25 mouse cellular contexts compared by ENCODE assay signal in the genomic region with DNA sequence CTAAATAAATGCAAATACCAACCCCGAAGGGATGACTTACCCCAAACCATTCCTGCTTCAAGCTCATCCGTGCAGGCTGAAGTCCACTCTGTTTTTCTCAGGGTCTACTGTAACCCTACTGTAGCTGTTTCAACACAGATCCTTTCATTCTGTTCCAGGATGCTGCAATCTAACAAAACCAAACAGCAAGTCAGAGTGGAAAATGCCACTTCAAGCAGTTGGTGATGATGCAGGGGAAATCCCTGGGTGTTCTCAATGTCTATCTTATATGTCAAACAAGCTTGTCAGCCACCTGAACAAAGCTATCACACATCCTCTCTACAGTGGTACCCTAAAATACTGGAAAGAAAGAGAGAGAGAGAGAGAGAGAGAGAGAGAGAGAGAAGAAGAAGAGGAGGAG.
A peak's percentile ranks its signal among the peaks of the same experiment; 100 is the strongest.
DNase-seq lines count a peak whose midpoint lies in the region; ATAC-seq and TF ChIP-seq lines count a peak whose summit lies in the region.
"Had no signal": no experiment of that assay in that cellular context is flagged by ENCODE, and none has a peak within 500 bp of the region (broad histone marks: within the 10 kb centered on the region; RNA-seq: fewer than 3 reads in every experiment).

No protein-coding gene starts in this region.

- 85% methylated on average over 2 of the region's 2 CpGs for WGBS in thymus, adult 2 months
- 92% methylated on average over 2 of the region's 2 CpGs for WGBS in hindbrain, embryonic 12.5 days

- intact Hi-C loops in heart, postnatal 10 days (cut with DNase I): no loop called here

- H3K4me3 ChIP-seq in thymus, adult 2 months (ENCODE audit: control insufficient read depth, insufficient read depth, low read length): no peak overlapping the region
- H3K4me3 ChIP-seq in hindbrain, embryonic 12.5 days: no peak overlapping the region
- H3K4me3 ChIP-seq: embryonic facial prominence, embryonic 12.5 days; forebrain, embryonic 12.5 days; heart, embryonic 15.5 days; left cerebral cortex, adult 2 months; midbrain, embryonic 12.5 days; neural tube, embryonic 13.5 days had no signal

- no peak for TF ChIP-seq CTCF in thymus, adult 2 months (IDR thresholded peaks at IDR 0.05; ENCODE audit: borderline replicate concordance, control insufficient read depth, extremely low read depth, insufficient read depth, low read length, poor library complexity)

- no peak overlapping the region for H3K9ac ChIP-seq in hindbrain, embryonic 12.5 days
- H3K9ac ChIP-seq: embryonic facial prominence, embryonic 12.5 days; forebrain, embryonic 12.5 days; heart, embryonic 15.5 days; midbrain, embryonic 12.5 days; neural tube, embryonic 13.5 days had no signal

- H3K27ac ChIP-seq in thymus, adult 2 months (ENCODE audit: control insufficient read depth, insufficient read depth, low read length): no peak overlapping the region
- no peak overlapping the region for H3K27ac ChIP-seq in hindbrain, embryonic 12.5 days
- H3K27ac ChIP-seq: embryonic facial prominence, embryonic 12.5 days; forebrain, embryonic 12.5 days; heart, embryonic 15.5 days; kidney, postnatal 0 days; left cerebral cortex, adult 2 months; midbrain, embryonic 12.5 days; neural tube, embryonic 13.5 days had no signal

- H3K36me3 ChIP-seq in thymus, adult 2 months (ENCODE audit: control insufficient read depth, insufficient read depth, low read length): no peaks in the 10 kb centered on the region
- no peaks in the 10 kb centered on the region for H3K36me3 ChIP-seq in hindbrain, embryonic 12.5 days
- H3K36me3 ChIP-seq: embryonic facial prominence, embryonic 12.5 days; forebrain, embryonic 12.5 days; heart, embryonic 15.5 days; midbrain, embryonic 12.5 days; neural tube, embryonic 13.5 days had no signal

- no peaks in the 10 kb centered on the region for H3K9me3 ChIP-seq in hindbrain, embryonic 12.5 days (replicated peaks)
- H3K9me3 ChIP-seq: embryonic facial prominence, embryonic 12.5 days; forebrain, embryonic 12.5 days; G1E; heart, embryonic 15.5 days; midbrain, embryonic 12.5 days; neural tube, embryonic 13.5 days had no signal

- TF ChIP-seq POLR2A in thymus, adult 2 months (IDR thresholded peaks at IDR 0.05; ENCODE audit: control insufficient read depth, extremely low read depth, insufficient read depth, low read length, poor library complexity): no peak

- no peak overlapping the region for H3K4me2 ChIP-seq in hindbrain, embryonic 12.5 days (replicated peaks)
- H3K4me2 ChIP-seq: embryonic facial prominence, embryonic 12.5 days; forebrain, embryonic 12.5 days; heart, embryonic 15.5 days; midbrain, embryonic 12.5 days; neural tube, embryonic 13.5 days had no signal

- DNase-seq in thymus, adult 2 months: peak; percentile 27
- DNase-seq in thymus, postnatal 4 days: no peak
- DNase-seq in CD4-positive, CD25-positive, alpha-beta regulatory T cell, adult 2 months (ENCODE audit: low read depth, low spot score): peak; percentile 76
- no peak for DNase-seq in retina, postnatal 1 day
- no peak for DNase-seq in heart, postnatal 10 days
- DNase-seq: adrenal gland, adult 8-10 months; cerebellum, adult 18-20 months; cerebellum, postnatal 14 days; gastrocnemius, postnatal 25 days; heart, postnatal 4 days; kidney, adult 18-20 months; lung, adult 2 months; lung, postnatal 14 days had no signal

- H3K4me1 ChIP-seq in thymus, adult 2 months (replicated peaks; ENCODE audit: control insufficient read depth, insufficient read depth, low read length): peaks cover 9% of the 10 kb centered on the region
- no peaks in the 10 kb centered on the region for H3K4me1 ChIP-seq in hindbrain, embryonic 12.5 days
- H3K4me1 ChIP-seq: embryonic facial prominence, embryonic 12.5 days; midbrain, embryonic 12.5 days had no signal

- no peaks in the 10 kb centered on the region for H3K27me3 ChIP-seq in thymus, adult 2 months (ENCODE audit: control insufficient read depth, insufficient read depth, low read length)
- H3K27me3 ChIP-seq in hindbrain, embryonic 12.5 days: no peaks in the 10 kb centered on the region
- H3K27me3 ChIP-seq: embryonic facial prominence, embryonic 12.5 days; forebrain, embryonic 12.5 days; heart, embryonic 15.5 days; neural tube, embryonic 13.5 days; Patski had no signal

- ATAC-seq in granulocyte monocyte progenitor cell, adult 5-6 weeks (replicated peaks; ENCODE audit: poor library complexity, severe bottlenecking): 0 out of 2 replicates have a peak, but pooled peaks have one; percentile 17
- no peak for ATAC-seq in hindbrain, embryonic 12.5 days (ENCODE audit: low FRiP score)
- ATAC-seq: hindbrain, embryonic 16.5 days; Patski had no signal

Comparison
In these comparisons a context has a peak if more than half of its experiments do, and no peak if none do; other contexts are left out.
1. DNase-seq: peak in thymus, adult 2 months (single experiment) and CD4-positive, CD25-positive, alpha-beta regulatory T cell, adult 2 months (single experiment); none in thymus, postnatal 4 days (single experiment), retina, postnatal 1 day (single experiment) and heart, postnatal 10 days (0 of 2).